Mouse (Mus musculus) heart, postnatal 4 days (tissue): ENCODE measurements around the gene Cdkl2. TPM values are rescaled to one million over a fixed set of nuclear protein-coding genes. Genes with fewer than 3 reads are reported as not detected.

Source experiments
- total RNA-seq, 2 experiments: library from RNA; stranded (reverse); gene quantifications; 2 replicates each; pipeline ENCODE4 v1.2.3; 2021

Cdkl2 gene
- total RNA-seq, 2 experiments from 2014 or later, result 2.2 to 2.4 TPM

Other genes starting within 250 kb of the Cdkl2 start
- gene Rchy1, start 80.8 kb downstream of the Cdkl2 start, total RNA-seq, result 10 to 100 TPM; 42.7 to 43.8 TPM
- gene Odaph, start 56.4 kb downstream of the Cdkl2 start, total RNA-seq, result not detected
- 10 to 100 TPM; 81.1 to 82.9 TPM for gene G3bp2, start 39.8 kb upstream of the Cdkl2 start, total RNA-seq
- gene Uso1, start 94.1 kb upstream of the Cdkl2 start, total RNA-seq, result 10 to 100 TPM; 46.4 to 47.3 TPM
- not detected for gene U90926, start 171.5 kb upstream of the Cdkl2 start, total RNA-seq
- gene Ppef2, start 212.4 kb upstream of the Cdkl2 start, total RNA-seq, result not detected
- gene Naaa, start 234.3 kb upstream of the Cdkl2 start, total RNA-seq, result 10 to 100 TPM in 1 of 2 experiments, 1 to 10 TPM in 1; 9.9 to 11.3 TPM